Mouse (Mus musculus): ENCODE data around the gene Jmjd7. TPM values are rescaled to one million over a fixed set of nuclear protein-coding genes. Genes with fewer than 3 reads are reported as not detected.

Gene Jmjd7
- 10 to 100 TPM; 15.0 to 16.8 TPM for total RNA-seq (2021)
- long read RNA-seq, experiment 1, transcript Jmjd7-201 (8 exons, 1,373 nt): major isoform, 5 of 9 reads
- long read RNA-seq, experiment 1, partial matches to known transcripts: 0 of 9 reads
- long read RNA-seq, experiment 1, other reads (novel, unspliced or antisense): 4 of 9 reads
- long read RNA-seq, experiment 2, transcript Jmjd7-201 (8 exons, 1,373 nt): major isoform, 13 of 28 reads
- long read RNA-seq, experiment 2, partial matches to known transcripts: 3 of 28 reads
- long read RNA-seq, experiment 2, other reads (novel, unspliced or antisense): 12 of 28 reads

DNA sequence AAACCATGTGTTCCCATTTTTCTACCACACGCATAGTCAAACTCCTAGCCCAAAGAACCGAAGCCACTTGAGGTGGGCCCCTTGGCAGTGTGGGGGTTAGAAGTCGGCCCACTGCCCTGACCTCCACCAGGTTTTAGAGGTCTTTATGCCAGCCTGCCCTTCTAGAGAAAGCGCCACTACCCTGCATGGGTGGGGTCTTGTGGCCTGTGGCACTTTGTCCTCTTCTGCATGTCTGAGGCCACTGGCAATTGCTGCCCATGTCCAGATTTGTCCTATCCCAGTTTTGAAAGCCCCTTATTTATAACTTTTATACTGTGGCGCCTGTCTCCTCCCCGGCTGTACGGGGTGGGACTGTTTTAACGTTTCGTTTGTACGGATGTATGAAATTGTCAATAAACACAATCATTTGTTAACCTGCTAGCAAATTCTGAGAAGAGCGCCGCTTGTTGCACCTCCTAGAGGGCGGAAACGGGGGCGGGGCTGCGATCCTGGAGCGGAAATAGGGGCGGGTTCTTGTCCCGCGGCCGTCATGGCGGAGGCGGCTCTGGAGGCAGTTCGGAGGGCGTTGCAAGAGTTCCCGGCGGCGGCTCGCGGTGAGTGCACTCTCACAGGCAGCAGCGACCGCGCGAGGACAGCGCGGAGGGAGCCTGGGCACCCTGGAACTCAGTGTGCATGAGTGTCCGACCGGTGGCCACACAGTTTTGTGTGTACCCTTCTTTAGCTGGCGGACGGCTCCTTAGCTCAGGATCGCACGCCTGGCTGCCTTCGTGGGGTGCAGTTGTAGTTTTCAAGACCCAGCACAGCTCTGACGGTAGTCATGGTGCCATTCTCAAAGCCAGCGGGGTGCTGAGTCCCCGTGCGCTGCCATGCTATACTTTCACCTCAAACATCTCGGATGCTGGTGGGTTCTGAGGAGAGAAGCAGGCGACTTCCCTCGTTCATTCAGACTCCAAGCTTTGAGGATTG lies at the start of gene Jmjd7, which contains the start of gene Gm28042:
Gene Jmjd7, plus strand, starts transcription at position 500 of the 966 bp plus-strand sequence.
Gene Gm28042, plus strand, starts transcription at position 510 of the 966 bp plus-strand sequence.
- peak; percentile 77 to 89 for DNase-seq (ENCODE audit: low spot score in 2 of 2)

GRCm38 (mm10) chr2:119980343-119980986 lies 46.8 kb upstream of the Jmjd7 start:
- DNase-seq (ENCODE audit: low spot score in 2 of 2): no peak

DNA sequence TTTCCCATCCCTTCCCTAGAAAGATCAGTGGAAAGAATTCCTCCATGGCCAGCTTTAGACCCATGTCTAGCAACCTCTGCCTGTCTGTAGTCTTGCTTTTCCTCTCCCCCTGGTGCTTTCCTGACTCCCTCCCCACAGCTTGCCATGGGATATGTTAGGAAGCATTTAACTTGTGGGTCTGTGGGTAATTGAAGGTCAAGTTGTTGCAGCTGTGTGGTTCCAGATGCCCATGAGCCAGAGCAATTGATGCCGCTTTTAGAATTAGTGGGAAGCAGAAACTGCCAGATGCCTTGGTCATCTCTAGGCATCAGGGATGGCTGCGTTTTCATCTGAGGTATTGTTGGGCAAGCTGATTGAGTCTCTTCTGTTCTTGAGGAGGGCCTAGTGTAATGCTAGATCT lies 45.7 kb upstream of the Jmjd7 start:
- no peak for DNase-seq (ENCODE audit: low spot score in 2 of 2)

- no peak for DNase-seq (ENCODE audit: low spot score in 2 of 2)
These were observed 41.4 kb upstream of the Jmjd7 start for GRCm38 (mm10) chr2:119985871-119986270.

DNA sequence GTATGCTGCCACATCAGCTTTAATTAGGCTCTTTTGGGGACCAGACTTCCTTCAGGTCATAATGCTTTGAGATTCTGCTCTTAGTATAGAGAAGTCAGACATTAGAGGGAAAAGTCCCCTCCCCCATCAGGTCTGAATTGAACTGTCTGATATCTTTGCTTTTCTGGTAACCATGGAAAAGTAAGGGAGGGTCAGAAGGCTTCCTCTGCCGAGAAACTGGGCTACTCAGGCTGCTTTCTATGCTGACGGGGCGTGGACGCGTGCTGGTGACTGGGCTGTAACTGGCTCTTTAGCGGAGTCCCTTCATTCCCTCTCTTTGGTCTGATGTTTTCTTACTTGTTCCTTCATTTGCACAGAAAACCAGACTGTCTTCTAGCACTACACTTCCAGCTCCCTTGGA lies 40.9 kb upstream of the Jmjd7 start:
- DNase-seq (ENCODE audit: low spot score in 2 of 2): no peak

DNA sequence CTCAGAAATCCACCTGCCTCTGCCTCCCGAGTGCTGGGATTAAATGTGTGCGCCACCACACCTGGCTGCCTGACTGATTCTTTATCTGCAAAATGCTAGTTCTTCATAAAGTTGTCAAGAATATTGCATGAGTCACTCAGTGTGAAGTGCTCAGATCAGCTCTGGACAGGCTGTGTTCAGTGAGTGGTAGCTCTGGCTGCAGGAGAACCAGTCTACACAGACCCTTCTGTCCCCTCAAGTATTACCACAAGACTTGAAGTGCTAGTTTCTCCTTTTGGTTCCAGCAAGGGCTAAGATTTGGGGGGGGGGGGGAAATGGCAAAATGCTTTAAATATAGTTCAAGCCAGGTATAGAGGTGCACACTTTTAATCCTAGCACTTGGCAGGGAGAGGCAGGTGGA lies 39.8 kb upstream of the Jmjd7 start:
- DNase-seq (ENCODE audit: low spot score in 2 of 2): no peak

GRCm38 (mm10) chr2:119988952-119989351 lies 38.3 kb upstream of the Jmjd7 start:
- no peak for DNase-seq (ENCODE audit: low spot score in 2 of 2)

GRCm38 (mm10) chr2:119990881-119991280 lies 36.4 kb upstream of the Jmjd7 start:
- no peak for DNase-seq (ENCODE audit: low spot score in 2 of 2)

GRCm38 (mm10) chr2:119992349-119992748 lies 34.9 kb upstream of the Jmjd7 start:
- no peak for DNase-seq (ENCODE audit: low spot score in 2 of 2)

GRCm38 (mm10) chr2:119993515-119993914 lies 33.8 kb upstream of the Jmjd7 start:
- no peak for DNase-seq (ENCODE audit: low spot score in 2 of 2)

GRCm38 (mm10) chr2:119994839-119995238 lies 32.4 kb upstream of the Jmjd7 start:
- DNase-seq (ENCODE audit: low spot score in 2 of 2): no peak

DNA sequence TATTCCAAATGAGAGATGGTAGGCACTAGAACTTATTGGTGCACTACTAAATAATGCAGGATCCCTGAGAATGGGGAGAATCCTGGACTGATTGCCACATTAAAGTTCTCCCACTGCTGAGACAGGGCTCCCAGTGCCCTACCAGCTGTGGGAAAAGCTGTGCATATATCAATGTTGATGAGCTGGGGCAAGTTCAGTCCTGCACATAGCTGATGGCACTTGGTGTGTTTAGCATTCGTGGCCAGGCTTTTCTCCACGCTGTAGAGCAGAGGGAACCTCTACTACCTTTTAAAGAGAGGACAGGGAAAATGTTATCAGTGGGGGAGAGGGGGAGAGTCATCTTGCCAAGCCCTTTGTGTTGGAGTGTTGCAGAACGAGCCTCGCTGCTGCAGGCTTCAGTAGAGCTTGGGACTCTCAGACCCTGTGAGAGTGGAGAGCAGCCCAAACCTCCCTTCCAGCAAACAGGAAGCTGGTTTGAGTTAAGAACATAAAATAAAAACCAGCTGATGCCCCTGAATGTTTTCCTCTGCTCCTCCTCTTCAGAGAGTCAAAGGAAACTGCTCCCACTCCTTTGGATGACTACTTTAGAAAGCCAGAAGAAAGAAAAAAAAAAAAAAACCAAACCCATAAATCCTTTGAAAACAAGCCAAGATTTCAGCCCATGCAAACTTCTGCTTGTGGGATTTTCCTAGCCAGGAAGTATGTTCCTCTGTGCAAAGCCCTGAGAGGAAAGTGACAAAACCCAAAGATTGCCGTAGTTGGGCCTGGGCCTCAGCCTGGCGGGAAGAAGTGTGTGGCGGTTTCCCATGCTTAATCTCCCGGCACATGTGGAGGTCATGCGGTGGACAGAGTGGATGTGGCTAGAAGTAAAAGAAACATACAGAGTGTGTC lies 31.6 kb upstream of the Jmjd7 start:
- DNase-seq (ENCODE audit: low spot score in 2 of 2): no peak

- DNase-seq (ENCODE audit: low spot score in 2 of 2): no peak
These were observed 29.9 kb upstream of the Jmjd7 start for GRCm38 (mm10) chr2:119997354-119997753.

DNA sequence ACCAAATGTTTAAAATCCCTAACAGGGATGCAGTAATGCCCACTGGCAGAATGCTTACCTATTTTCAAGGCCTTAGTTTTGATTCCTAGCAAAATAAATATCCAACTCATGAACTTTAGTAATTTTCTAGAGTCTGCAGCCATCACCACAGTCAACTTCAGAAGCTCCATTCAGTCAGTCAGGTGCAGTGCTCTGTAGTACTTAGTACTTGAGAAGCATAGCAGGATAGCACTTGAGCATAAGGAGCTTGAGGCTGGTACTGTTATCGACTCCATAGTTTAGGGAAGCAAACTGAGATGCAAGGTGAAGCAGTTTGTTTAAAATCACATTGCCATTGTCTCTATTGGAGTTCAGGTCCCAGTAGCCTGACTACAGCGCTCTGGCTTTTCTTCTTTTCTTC lies 27.6 kb upstream of the Jmjd7 start:
- no peak for DNase-seq (ENCODE audit: low spot score in 2 of 2)

DNA sequence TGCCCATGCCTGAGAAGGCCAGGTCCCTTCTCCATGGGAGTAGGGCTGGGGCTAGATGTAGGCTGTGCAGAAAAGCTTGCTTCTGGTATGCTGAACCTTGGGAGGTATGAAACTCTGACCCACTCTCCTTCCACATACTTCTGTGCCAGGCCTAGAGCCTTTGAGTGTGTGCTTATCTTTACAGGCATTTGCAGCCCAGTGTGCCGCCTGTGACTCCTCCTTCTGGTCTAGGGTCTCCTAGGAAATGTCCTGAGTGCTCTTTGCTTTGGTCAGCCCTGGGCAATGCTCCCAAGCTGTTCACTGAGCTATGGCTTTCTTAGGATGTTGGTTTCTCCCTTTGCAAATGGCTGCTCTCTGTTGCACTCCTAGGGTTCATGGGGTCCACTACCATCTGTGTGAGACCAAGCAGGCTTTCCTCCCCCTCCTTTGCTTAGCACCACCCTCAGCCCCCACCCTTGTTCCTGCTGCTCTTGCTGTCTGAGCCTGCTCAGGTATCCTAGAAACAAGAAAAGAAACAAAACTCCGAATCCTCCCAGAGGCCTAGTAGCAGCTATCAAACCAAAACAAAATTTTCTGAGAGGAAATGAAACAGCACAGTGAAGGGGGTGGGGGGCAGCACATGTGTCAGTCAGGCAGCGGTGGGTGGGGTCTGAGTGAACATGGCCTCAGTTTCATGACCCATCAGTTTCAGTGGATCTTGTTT lies 26.2 kb upstream of the Jmjd7 start:
- no peak for DNase-seq (ENCODE audit: low spot score in 2 of 2)

DNA sequence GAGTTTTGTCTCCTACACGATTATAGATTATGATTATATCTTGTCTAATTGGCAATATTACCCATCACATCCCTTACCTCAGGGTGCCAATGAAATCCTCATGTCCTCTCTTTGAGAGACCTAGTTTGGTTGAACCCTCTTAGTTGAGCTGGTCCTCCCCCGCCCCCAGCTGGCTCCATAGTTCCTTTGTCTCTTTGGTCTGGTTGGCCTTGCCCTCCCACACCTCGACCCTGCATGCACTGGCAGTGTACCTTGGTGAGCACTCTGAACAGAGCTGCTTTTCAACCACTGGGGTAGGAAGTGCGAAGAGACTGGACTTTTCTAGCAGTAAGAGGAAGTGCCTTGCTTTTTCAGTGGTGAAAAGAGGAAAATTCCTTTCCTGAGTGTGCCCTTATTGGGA lies 25.3 kb upstream of the Jmjd7 start:
- DNase-seq (ENCODE audit: low spot score in 2 of 2): no peak

- no peak for DNase-seq (ENCODE audit: low spot score in 2 of 2)
These were observed 23.3 kb upstream of the Jmjd7 start for GRCm38 (mm10) chr2:120003970-120004369.

GRCm38 (mm10) chr2:120006696-120007095 lies 20.6 kb upstream of the Jmjd7 start:
- DNase-seq (ENCODE audit: low spot score in 2 of 2): no peak

DNA sequence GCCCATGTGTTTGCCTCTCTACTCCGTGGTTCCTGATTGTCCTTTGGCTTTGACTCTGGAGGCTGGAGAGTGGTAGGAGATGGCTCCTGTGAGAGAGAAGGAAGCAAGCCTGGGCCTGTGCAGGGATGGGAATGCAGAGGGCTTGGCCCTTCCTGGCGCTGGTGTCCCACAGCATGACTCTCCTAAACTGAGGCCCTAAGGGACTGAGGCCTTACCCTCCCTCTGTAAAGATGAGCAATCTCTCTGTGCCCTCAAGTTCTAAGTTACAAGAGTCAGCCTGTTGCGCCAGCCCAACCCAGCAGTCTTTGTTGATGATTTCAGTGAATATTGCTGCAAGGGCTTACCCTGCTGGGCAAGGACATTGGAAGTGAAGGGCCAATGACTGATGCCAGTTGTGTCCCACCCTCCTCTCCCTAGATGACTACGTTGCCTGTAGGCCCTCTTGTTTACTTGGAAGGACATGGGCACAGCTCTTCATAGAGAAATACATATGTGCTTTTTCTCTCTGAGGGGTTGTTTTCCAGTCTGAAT lies 19.5 kb upstream of the Jmjd7 start:
- DNase-seq (ENCODE audit: low spot score in 2 of 2): no peak

DNA sequence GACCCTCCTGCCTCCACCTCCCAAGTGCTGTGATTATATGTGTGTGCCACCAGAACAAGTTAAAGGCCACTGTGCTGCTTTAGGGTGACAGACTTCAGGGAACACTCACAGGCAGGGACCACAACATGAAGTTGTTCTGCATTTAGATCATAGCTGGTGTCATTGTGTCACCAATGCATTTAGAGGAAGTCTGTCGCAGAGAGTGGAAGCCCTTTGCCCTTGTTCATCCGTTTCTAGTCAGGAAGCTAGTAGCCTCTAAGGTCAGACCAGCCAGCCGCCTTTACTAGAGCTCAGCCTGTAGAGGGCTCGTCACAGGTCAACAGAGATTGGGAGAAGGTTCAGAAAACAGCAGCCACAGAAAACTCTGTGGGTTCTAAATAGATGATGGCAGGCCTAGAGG lies 18.6 kb upstream of the Jmjd7 start:
- DNase-seq (ENCODE audit: low spot score in 2 of 2): no peak
